Mouse (Mus musculus) limb, embryonic 15.5 days (tissue): Measurements from ENCODE around the gene Cyb561d1. TPM values are rescaled to one million over a fixed set of nuclear protein-coding genes. Genes with fewer than 3 reads are reported as not detected.

Experiments
- ATAC-seq: fragments of 200-750 bp; cut with Nextera tagmentation; 2 replicates; pipeline ENCODE4 v1.8.0; 2017; ENCODE audit warnings: low read depth, moderate TSS enrichment; ENCODE audit not compliant: insufficient number of reproducible peaks, low FRiP score, low TSS enrichment
- H3K27ac ChIP-seq: fragments of 300-500 bp; sonication (generic); 2 replicates; pipeline ENCODE4 v1.5.1; 2015; ENCODE audit warnings: moderate library complexity, mild to moderate bottlenecking, inconsistent platforms
- H3K27me3 ChIP-seq: fragments of 300-500 bp; sonication (generic); 2 replicates; pipeline ENCODE4 v1.6.1; 2015; ENCODE audit warnings: inconsistent platforms
- H3K36me3 ChIP-seq: fragments of 300-500 bp; sonication (generic); 2 replicates; pipeline ENCODE4 v1.6.1; 2015; ENCODE audit warnings: inconsistent platforms
- H3K4me1 ChIP-seq: fragments of 300-500 bp; sonication (generic); 2 replicates; pipeline ENCODE4 v1.6.1; 2015; ENCODE audit warnings: inconsistent platforms
- H3K4me2 ChIP-seq: fragments of 300-500 bp; sonication (generic); 2 replicates; pipeline ENCODE4 v1.6.1; 2015; ENCODE audit warnings: mild to moderate bottlenecking, inconsistent platforms
- H3K4me3 ChIP-seq: fragments of 300-500 bp; sonication (generic); 2 replicates; pipeline ENCODE4 v1.5.1; 2015; ENCODE audit warnings: mild to moderate bottlenecking, inconsistent platforms
- H3K9ac ChIP-seq: fragments of 300-500 bp; sonication (generic); 2 replicates; pipeline ENCODE4 v1.6.1; 2015; ENCODE audit warnings: inconsistent platforms
- H3K9me3 ChIP-seq: fragments of 300-500 bp; sonication (generic); 2 replicates; pipeline ENCODE4 v1.6.1; 2016; ENCODE audit warnings: inconsistent platforms
- WGBS: fragments of 180-500 bp; shearing (Covaris S2); methylation state at CpG from one replicate; pipeline ENCODE4 v1.1.7; 2015; 5-methylcytosine and 5-hydroxymethylcytosine counted together
- polyA plus RNA-seq: library from polyadenylated mRNA; unstranded; fragments of >200 nt; fragmentation: Nextera tagmentation; extraction: Ambion mirVana; gene quantifications from 2 replicates; pipeline ENCODE4 v1.2.1, GENCODE M21; 2015

Cyb561d1 gene
- polyA plus RNA-seq, 1 experiment from 2014 or later, result 3.1 TPM

DNA sequence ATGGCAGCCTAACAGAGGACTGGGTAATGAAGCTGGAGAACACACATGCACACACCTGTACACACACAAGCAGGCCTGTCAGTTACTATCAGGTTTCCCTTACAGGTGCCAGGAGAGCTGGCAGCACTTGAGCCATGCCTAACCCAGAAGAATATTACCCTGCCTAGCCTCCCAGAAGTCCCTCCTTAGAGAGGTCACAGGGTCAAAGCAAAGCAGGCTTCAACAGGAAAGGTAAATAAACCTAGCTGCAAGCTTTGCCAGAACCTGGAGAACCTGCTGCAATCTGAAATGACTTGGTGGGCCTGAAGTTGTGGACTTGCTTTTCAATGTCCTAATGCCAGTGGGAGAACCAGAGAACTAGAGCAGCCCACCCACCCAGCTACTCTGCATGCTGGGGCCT lies 1.5 kb upstream of the Cyb561d1 start:
- Histone ChIP-seq H3K36me3 (peaks cover 50% of the 10 kb centered on the region), H3K4me2 (no peak overlapping the region), H3K4me3 (no peak overlapping the region), H3K27ac (no peak overlapping the region; the same call in 1 of the 2 replicates), H3K9me3 (no peaks in the 10 kb centered on the region), H3K9ac (no peak overlapping the region), H3K4me1 (peaks cover 59% of the 10 kb centered on the region), H3K27me3 (no peaks in the 10 kb centered on the region)
- no peak for ATAC-seq

DNA sequence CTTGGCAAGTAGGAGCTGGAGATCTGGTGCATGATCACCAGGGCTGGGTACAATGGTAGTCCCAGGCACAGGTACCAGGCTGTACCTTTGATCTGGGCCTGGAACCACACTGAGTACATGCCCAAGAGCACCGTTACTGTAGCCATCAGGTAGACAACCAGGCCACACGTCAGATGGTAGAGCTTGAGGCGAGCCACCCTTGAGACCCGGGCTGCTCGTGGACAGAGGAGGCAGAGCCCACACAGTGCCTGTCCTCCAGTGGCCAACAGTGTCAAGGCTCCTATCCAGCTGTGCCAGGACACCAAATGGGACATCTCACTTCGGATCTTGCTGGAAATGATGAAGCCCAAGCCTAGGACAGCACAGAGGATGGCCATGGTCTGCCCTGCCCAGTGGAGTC lies 1.8 kb downstream of the Cyb561d1 start:
- Histone ChIP-seq H3K9me3 (no peaks in the 10 kb centered on the region), H3K4me2 (no peak overlapping the region), H3K9ac (no peak overlapping the region), H3K4me3 (no peak overlapping the region), H3K4me1 (peaks cover 59% of the 10 kb centered on the region), H3K36me3 (peaks cover 27% of the 10 kb centered on the region), H3K27ac (0 out of 2 replicates have a peak overlapping the region, but pooled peaks have one; percentile 3), H3K27me3 (no peaks in the 10 kb centered on the region)
- 89% methylated on average over 6 of the region's 6 CpGs for WGBS
- ATAC-seq, result no peak

DNA sequence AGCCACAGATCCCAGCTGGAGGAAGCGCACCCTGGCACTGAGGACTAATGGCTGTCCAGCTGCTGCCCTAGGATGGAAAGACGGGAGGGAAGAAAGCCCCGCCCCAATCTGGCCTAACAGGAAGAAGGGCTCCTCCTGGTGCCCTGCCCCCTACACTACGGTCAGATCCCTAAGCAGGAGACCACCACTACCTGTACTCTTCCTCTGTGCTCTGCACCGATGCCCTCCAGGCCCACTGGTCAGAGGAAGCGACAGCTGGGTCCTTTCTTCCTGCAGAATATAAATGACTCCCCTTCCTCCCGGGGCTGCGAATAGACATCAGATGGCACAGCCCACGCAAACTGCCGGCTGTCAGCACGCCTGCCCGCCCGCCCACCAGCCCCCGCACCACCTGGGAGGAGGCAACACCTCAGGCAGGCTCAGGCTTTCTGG lies 3.9 kb downstream of the Cyb561d1 start:
- peak overlapping the region; percentile 27; the same call in 1 of the 2 replicates for H3K27ac ChIP-seq
- WGBS, result 21% methylated on average over 14 of the region's 14 CpGs
- H3K9ac ChIP-seq, result no peak overlapping the region

DNA sequence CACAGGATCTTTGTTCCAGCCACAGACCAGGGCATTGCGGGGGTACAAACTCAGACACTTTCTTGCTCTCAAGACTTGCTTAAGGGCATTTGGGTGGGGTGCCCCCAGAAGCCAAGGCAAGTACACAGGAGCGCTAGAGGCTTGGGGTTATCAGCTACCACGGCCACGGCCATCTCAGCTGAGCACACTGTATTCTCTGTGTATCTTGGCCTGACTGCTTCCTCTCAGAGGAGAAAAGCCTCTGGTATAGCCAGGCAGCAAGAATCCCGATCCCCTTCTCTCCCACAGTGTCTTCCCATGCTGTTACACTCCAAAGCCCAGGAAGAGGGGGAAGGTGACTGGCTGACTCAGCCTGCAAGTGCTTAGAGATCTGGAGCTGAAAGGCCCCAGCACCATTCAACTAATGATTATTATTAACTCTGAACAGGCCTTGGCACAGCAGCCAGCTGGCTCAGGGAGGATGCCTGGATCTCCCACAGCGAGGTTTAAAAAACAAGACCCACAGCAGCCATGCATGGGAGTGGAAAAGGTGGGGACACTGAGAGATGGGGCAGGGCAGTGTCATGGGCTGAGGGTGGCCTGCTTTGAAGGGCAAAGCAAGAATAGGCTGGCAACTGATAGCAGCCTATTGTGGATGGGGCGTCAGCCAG lies 4.9 kb downstream of the Cyb561d1 start:
- Histone ChIP-seq H3K27me3 (no peaks in the 10 kb centered on the region), H3K4me3 (no peak overlapping the region), H3K9ac (no peak overlapping the region), H3K36me3 (peaks cover 5% of the 10 kb centered on the region; the same call in 1 of the 2 replicates), H3K27ac (0 out of 2 replicates have a peak overlapping the region, but pooled peaks have one; percentile 33), H3K4me2 (no peak overlapping the region), H3K9me3 (no peaks in the 10 kb centered on the region), H3K4me1 (peaks cover 33% of the 10 kb centered on the region)
- 60% methylated on average over 7 of the region's 7 CpGs for WGBS
- ATAC-seq, result no peak

More for the DNA sequence above, 3.9 kb downstream of the Cyb561d1 start:
- H3K4me3 ChIP-seq, result no peak overlapping the region
- peaks cover 41% of the 10 kb centered on the region for H3K4me1 ChIP-seq
- H3K9me3 ChIP-seq, result no peaks in the 10 kb centered on the region
- ATAC-seq, result no peak
- H3K36me3 ChIP-seq, result peaks cover 9% of the 10 kb centered on the region; the same call in 1 of the 2 replicates
- no peaks in the 10 kb centered on the region for H3K27me3 ChIP-seq
- 0 out of 2 replicates have a peak overlapping the region, but pooled peaks have one; percentile 5 for H3K4me2 ChIP-seq

DNA sequence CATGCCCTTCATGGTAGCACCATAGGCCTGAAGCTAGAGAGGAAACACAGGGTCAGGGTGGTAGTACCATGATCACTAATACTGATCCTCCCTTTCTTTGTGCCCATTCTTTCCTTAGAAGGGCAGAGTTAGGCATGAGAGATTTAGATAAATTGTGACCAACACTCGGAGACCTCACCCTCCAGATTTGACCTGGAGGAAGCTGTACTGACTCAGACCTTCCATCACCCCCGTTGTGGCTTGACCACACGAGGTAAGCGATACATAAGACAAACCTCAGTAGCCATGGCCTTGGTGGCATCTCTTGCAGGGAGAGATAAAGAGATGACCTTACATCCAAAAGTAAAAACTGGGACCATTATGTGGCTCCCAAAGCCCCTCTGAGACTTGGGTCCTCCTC lies 5.7 kb downstream of the Cyb561d1 start:
- no peak for ATAC-seq
- WGBS, result 79% methylated on average over 4 of the region's 4 CpGs

DNA sequence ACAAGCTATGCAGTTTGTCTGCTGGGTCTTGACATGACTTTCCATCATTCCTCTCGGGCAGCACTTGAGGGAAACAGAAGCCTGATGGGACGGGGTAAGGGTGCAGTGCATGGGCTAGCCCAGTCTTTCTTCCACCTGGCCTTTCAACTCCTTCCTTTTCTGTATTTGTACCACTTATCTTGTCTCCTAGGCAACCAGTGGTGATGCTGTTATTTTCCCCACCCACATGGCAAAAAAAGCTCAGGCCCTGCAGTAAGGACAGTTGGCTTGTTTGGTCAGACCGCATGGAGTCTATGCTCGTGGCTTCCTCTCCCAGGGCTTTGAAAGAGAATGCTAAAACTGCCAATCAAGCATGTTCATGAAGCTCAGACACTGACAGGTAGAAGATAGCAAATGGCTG lies 7.3 kb downstream of the Cyb561d1 start:
- peaks cover 28% of the 10 kb centered on the region for H3K4me1 ChIP-seq
- WGBS, result 67% methylated on average over 4 of the region's 4 CpGs
- no peak for ATAC-seq
- peaks cover 5% of the 10 kb centered on the region; the same call in 1 of the 2 replicates for H3K36me3 ChIP-seq
- no peak overlapping the region for H3K4me3 ChIP-seq
- H3K9ac ChIP-seq, result no peak overlapping the region
- H3K4me2 ChIP-seq, result no peak overlapping the region
- H3K27me3 ChIP-seq, result no peaks in the 10 kb centered on the region
- H3K9me3 ChIP-seq, result no peaks in the 10 kb centered on the region
- no peak overlapping the region for H3K27ac ChIP-seq

More for the DNA sequence above, 5.7 kb downstream of the Cyb561d1 start:
- H3K4me2 ChIP-seq, result no peak overlapping the region
- H3K9ac ChIP-seq, result no peak overlapping the region
- H3K4me1 ChIP-seq, result peaks cover 28% of the 10 kb centered on the region
- H3K9me3 ChIP-seq, result no peaks in the 10 kb centered on the region
- no peak overlapping the region for H3K4me3 ChIP-seq
- peaks cover 5% of the 10 kb centered on the region; the same call in 1 of the 2 replicates for H3K36me3 ChIP-seq
- H3K27ac ChIP-seq, result no peak overlapping the region
- no peaks in the 10 kb centered on the region for H3K27me3 ChIP-seq

DNA sequence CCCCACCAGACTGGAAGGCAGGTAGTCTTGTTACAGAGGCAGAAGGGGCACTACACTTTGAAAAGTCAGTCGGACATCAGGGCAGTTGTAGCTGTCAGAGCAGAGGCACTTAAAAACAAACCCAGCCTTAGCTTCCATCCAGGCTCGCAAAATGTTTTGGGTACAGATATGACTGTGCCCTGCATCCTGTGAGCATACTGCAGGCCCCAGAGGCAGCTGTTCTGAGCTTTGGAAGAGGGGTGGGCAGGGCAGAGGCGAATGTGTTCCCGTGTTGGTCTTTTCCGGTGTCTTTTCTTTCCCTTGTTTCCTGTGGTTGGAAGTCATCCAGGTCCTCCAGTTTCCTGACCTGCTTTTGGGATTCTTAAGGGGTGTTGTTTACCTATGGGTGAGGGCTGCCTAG lies 11.1 kb downstream of the Cyb561d1 start:
- no peak overlapping the region for H3K9ac ChIP-seq
- WGBS, result 49% methylated on average over 5 of the region's 5 CpGs
- no peak overlapping the region for H3K4me2 ChIP-seq

DNA sequence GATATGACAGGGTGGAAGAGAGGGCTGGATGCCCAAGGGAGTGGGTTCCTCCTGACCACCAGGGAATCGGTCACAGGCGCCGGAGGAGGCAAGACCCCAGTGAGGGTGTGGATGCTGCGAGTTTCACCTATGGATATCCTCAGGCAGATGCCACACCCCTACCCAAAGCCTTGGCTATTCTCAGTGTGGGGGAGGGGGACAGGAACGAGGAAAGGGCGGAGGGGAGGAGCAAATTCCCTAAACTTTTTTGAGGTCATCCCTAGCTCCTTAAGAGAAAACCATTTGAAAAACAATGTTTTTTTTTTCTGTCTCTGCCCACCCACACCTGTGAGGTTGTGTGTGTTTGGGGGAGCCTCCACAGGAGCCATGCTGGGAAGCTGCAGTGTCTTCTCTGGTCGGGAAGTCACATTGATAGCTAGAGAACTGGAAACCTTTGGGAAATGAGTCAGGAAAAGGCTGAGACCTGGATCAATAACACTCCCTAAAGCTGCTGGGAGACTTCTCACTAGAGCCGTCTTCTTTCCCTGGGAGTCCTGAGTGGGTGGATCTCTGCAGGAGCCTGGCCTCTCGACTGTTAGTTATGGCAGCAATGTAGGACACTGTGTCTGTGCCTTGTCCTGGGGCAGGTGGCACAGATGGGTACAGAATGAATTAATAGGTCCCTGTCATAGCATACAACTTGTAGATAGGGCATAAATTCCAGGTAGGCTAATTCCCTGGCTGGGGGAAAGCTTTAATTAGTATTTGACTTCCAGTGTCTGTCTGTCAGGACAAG lies 12.1 kb downstream of the Cyb561d1 start:
- H3K4me3 ChIP-seq, result no peak overlapping the region
- no peak for ATAC-seq
- peaks cover 5% of the 10 kb centered on the region; the same call in 1 of the 2 replicates for H3K27me3 ChIP-seq
- H3K27ac ChIP-seq, result no peak overlapping the region
- 69% methylated on average over 9 of the region's 9 CpGs for WGBS
- peaks cover 23% of the 10 kb centered on the region for H3K4me1 ChIP-seq
- no peaks in the 10 kb centered on the region for H3K9me3 ChIP-seq
- H3K9ac ChIP-seq, result no peak overlapping the region
- no peaks in the 10 kb centered on the region for H3K36me3 ChIP-seq
- H3K4me2 ChIP-seq, result no peak overlapping the region

More for the DNA sequence above, 11.1 kb downstream of the Cyb561d1 start:
- H3K27ac ChIP-seq, result no peak overlapping the region
- H3K4me1 ChIP-seq, result peaks cover 23% of the 10 kb centered on the region
- no peaks in the 10 kb centered on the region for H3K9me3 ChIP-seq
- no peak for ATAC-seq
- no peak overlapping the region for H3K4me3 ChIP-seq
- 0 out of 2 replicates have a peak, but pooled peaks cover 3% of the 10 kb centered on the region for H3K27me3 ChIP-seq
- no peaks in the 10 kb centered on the region for H3K36me3 ChIP-seq

DNA sequence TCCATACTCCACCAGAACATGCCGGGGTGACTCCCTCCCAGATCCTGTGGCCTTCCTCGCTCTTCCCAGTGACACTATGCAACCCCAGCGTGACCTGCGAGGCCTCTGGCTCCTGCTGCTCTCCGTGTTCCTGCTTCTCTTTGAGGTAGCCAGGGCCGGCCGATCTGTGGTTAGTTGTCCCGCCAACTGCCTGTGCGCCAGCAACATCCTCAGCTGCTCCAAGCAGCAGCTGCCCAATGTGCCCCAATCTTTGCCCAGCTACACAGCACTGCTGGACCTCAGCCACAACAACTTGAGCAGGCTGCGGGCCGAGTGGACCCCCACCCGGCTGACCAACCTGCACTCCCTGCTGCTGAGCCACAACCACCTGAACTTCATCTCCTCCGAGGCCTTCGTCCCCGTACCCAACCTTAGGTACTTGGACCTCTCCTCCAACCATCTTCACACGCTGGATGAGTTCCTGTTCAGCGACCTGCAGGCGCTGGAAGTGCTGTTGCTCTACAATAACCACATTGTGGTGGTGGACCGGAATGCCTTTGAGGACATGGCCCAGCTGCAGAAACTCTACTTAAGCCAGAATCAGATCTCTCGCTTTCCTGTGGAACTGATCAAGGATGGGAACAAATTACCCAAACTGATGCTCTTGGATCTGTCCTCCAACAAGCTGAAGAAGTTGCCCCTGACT lies 13.8 kb downstream of the Cyb561d1 start:
- no peak overlapping the region; the same call in 1 of the 2 replicates for H3K27ac ChIP-seq
- H3K9ac ChIP-seq, result peak overlapping the region; percentile 63; the same call in 1 of the 2 replicates
- H3K4me2 ChIP-seq, result peak overlapping the region; percentile 94
- peaks cover 5% of the 10 kb centered on the region; the same call in 1 of the 2 replicates for H3K27me3 ChIP-seq
- H3K9me3 ChIP-seq, result no peaks in the 10 kb centered on the region
- 64% methylated on average over 20 of the region's 20 CpGs for WGBS
- H3K4me3 ChIP-seq, result peak overlapping the region; percentile 71
- ATAC-seq, result 0 out of 2 replicates have a peak, but pooled peaks have one; percentile 31
- peaks cover 23% of the 10 kb centered on the region for H3K4me1 ChIP-seq
- H3K36me3 ChIP-seq, result no peaks in the 10 kb centered on the region

DNA sequence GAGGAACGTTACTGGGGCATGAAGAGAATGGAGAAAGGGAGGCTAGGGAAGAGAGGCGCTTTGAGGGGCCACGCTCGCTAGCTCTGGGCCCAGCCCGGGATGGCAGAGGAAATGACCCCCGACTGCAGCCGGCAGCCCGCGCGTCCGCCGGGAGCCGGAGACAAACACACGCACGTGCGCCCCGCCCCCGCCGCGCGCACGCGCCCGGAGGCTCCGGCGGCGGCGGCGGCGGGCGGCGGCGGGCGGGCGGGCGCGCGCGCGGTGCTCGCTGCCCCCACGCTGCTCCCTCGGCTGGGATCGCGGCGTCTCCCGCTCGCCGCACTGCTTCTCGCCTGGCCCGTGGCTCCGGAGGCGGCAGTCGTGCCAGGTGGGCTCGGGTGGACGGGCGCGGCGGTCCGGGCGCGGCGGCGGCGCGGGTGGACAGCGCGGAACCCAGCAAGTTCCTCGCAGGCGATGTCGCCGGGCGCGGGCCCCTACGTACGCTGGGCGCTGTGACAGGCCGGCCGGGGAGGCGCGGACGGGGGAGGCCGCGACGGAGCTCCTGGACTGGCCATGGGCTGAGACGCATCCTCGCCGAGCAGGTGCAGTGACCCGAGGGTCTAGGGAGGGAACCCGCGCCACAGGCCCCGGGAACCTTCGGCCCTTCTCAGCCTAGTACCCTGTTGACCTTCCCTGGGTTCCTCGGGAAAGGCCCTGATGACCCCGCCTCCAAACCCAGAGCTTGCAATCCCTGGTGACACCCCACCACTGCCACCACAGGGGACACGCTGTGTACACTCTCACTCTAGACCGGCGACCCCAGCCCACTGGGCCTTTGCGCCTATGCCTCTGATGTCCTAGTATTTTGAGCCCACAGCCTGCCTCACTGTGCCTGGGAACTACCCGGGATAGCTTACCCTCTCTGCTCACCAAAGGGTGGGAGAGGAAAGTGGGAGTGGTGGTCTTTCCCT lies 14.6 kb downstream of the Cyb561d1 start, which contains the start of gene Amigo1:
Gene Amigo1, plus strand, starts transcription at position 238 of the 950 bp plus-strand sequence.
- Histone ChIP-seq H3K9me3 (no peaks in the 10 kb centered on the region), H3K27ac (no peak within 1 kb of the TSS; the same call in 1 of the 2 replicates)
- 2% methylated on average over 85 of the region's 100 CpGs for WGBS

More for the DNA sequence above, 14.6 kb downstream of the Cyb561d1 start, which contains the start of gene Amigo1:
- peak; percentile 50 for ATAC-seq
- H3K4me1 ChIP-seq, result peaks cover 23% of the 10 kb centered on the region
- H3K27me3 ChIP-seq, result peaks cover 5% of the 10 kb centered on the region; the same call in 1 of the 2 replicates
- peak within 1 kb of the TSS; percentile 94 for H3K4me2 ChIP-seq
- H3K9ac ChIP-seq, result peak within 1 kb of the TSS; percentile 63
- no peaks in the 10 kb centered on the region for H3K36me3 ChIP-seq
- H3K4me3 ChIP-seq, result peak within 1 kb of the TSS; percentile 71
